12 mouse cellular contexts compared by ENCODE assay signal in the genomic region with DNA sequence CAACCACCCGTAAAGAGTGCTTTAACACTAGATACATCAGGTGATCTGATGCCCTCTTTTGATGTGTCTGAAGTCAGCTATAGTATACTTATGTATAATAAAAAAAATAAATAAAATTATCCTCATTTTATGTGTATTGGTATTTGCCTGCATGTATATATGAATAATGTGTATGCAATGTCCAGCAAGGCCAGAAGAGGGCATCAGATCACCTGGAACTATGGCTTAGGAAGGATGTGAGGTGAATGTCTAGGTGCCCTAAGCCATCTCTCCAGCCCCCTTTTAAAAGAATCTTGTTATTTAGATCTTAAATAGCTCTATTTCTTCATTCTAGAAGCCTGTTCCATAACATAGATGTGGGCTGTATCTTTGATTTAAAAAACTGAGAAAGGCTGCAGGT. TPM values are rescaled to one million over a fixed set of nuclear protein-coding genes. Genes with fewer than 3 reads are reported as not detected.
A peak's percentile ranks its signal among the peaks of the same experiment; 100 is the strongest.
DNase-seq lines count a peak whose midpoint lies in the region; ATAC-seq and TF ChIP-seq lines count a peak whose summit lies in the region.
"Had no signal": no experiment of that assay in that cellular context is flagged by ENCODE, and none has a peak within 500 bp of the region (broad histone marks: within the 10 kb centered on the region; RNA-seq: fewer than 3 reads in every experiment).

No protein-coding gene starts in this region.

- no peak for DNase-seq in gastrocnemius, adult 2 months
- DNase-seq in gastrocnemius, adult 18-20 months (ENCODE audit: low spot score): no peak
- DNase-seq in lung, postnatal 10 days: peak; percentile 57
- no peak for DNase-seq in lung, adult 2 months
- peak; percentile 69 for DNase-seq in thymus, postnatal 14 days
- no peak for DNase-seq in gastrocnemius, postnatal 25 days
- no peak for DNase-seq in right cerebral cortex, adult 2 months (ENCODE audit: low spot score in 2 of 2)
- DNase-seq: cerebellum, adult 2 months had no signal

- no peak for TF ChIP-seq POLR2A in lung, adult 2 months (IDR thresholded peaks at IDR 0.05; ENCODE audit: borderline replicate concordance, extremely low read depth, low read depth, low read length)

- peak; percentile 66 for ATAC-seq in erythroblast, adult 5-6 weeks (replicated peaks; ENCODE audit: low FRiP score, poor library complexity, severe bottlenecking)
- ATAC-seq: forebrain, embryonic 15.5 days had no signal

- peak; percentile 70 for TF ChIP-seq CTCF in gastrocnemius, adult 2 months (IDR thresholded peaks at IDR 0.05)
- TF ChIP-seq CTCF in lung, adult 2 months (IDR thresholded peaks at IDR 0.05; ENCODE audit: insufficient read depth, low read length): no peak

- no peak overlapping the region for H3K4me3 ChIP-seq in gastrocnemius, adult 2 months
- H3K4me3 ChIP-seq in lung, adult 2 months (replicated peaks; ENCODE audit: extremely low read depth, low read depth, low read length): no peak overlapping the region
- H3K4me3 ChIP-seq: forebrain, embryonic 15.5 days; limb, embryonic 13.5 days had no signal

- no peak overlapping the region for H3K27ac ChIP-seq in gastrocnemius, adult 2 months
- H3K27ac ChIP-seq: forebrain, embryonic 15.5 days; limb, embryonic 13.5 days had no signal

- 93% methylated on average over 1 of the region's 1 CpGs for WGBS in lung, adult 2 months

- intact Hi-C loops in gastrocnemius, adult 2 months (cut with DNase I): no loop called here

- H3K4me1 ChIP-seq in lung, adult 2 months (ENCODE audit: control insufficient read depth, insufficient read depth, low read length): 0 out of 2 replicates have a peak, but pooled peaks cover 3% of the 10 kb centered on the region
- H3K4me1 ChIP-seq: forebrain, embryonic 15.5 days; limb, embryonic 13.5 days had no signal

RNA-seq across cellular contexts. Expression of a gene that starts 10.5 kb away (rescaled TPM):
- total RNA-seq in gastrocnemius, adult 2 months (2021): 1 to 10 TPM; 7.2 to 7.9 TPM
- 1 to 10 TPM; 5.9 to 6.5 TPM for total RNA-seq in gastrocnemius, adult 18-20 months (2021)
- polyA plus RNA-seq in lung, adult 2 months (2012; rRNA removed): 31.4 and 38.3 TPM in 2 replicates
- total RNA-seq in erythroblast, adult 5-6 weeks (2015; ENCODE audit: low replicate concordance): 6.7 and 11.1 TPM in 2 replicates
- 8.1 and 10.8 TPM in 2 replicates for total RNA-seq in erythroblast, adult 5-6 weeks (2017; ENCODE audit: low replicate concordance)
- 1 to 10 TPM; 6.7 to 8.1 TPM for total RNA-seq in gastrocnemius, postnatal 25 days (2021)

RNA-seq across cellular contexts. Expression of a gene that starts 12.9 kb away (rescaled TPM):
- total RNA-seq in gastrocnemius, adult 2 months (2021): 10 to 100 TPM; 10.5 to 11.3 TPM
- 10 to 100 TPM in 1 of 2 experiments, 1 to 10 TPM in 1; 9.1 to 11.1 TPM for total RNA-seq in gastrocnemius, adult 18-20 months (2021)
- 19.7 and 25.5 TPM in 2 replicates for polyA plus RNA-seq in lung, adult 2 months (2012; rRNA removed)
- total RNA-seq in erythroblast, adult 5-6 weeks (2015; ENCODE audit: low replicate concordance): 30.5 and 41.5 TPM in 2 replicates
- total RNA-seq in erythroblast, adult 5-6 weeks (2017; ENCODE audit: low replicate concordance): 255 and 279 TPM in 2 replicates
- 10 to 100 TPM; 10.1 to 11.1 TPM for total RNA-seq in gastrocnemius, postnatal 25 days (2021)

RNA-seq across cellular contexts. Expression of a gene that starts 12.9 kb away (rescaled TPM):
- under 1 TPM; 0.08 to 0.33 TPM for total RNA-seq in gastrocnemius, adult 2 months (2021)
- under 1 TPM; 0.31 to 0.41 TPM for total RNA-seq in gastrocnemius, adult 18-20 months (2021)
- 0.97 and 1.1 TPM in 2 replicates for polyA plus RNA-seq in lung, adult 2 months (2012; rRNA removed)
- 0.63 TPM in 1 of 2 replicates, not detected in the other for total RNA-seq in erythroblast, adult 5-6 weeks (2015; ENCODE audit: low replicate concordance)
- 1.5 TPM in 1 of 2 replicates, not detected in the other for total RNA-seq in erythroblast, adult 5-6 weeks (2017; ENCODE audit: low replicate concordance)
- under 1 TPM; 0.13 to 0.18 TPM for total RNA-seq in gastrocnemius, postnatal 25 days (2021)
- total RNA-seq: hematopoietic stem cell, adult 5-6 weeks had no signal

RNA-seq across cellular contexts. Expression of a gene that starts 18.6 kb away (rescaled TPM):
- not detected for total RNA-seq in gastrocnemius, adult 2 months (2021)
- total RNA-seq in gastrocnemius, adult 18-20 months (2021): under 1 TPM; 0.62 to 0.97 TPM
- polyA plus RNA-seq in lung, adult 2 months (2012; rRNA removed): 0.62 and 2.4 TPM in 2 replicates
- total RNA-seq in erythroblast, adult 5-6 weeks (2015; ENCODE audit: low replicate concordance): 7.5 and 25.9 TPM in 2 replicates
- total RNA-seq in erythroblast, adult 5-6 weeks (2017; ENCODE audit: low replicate concordance): 40.6 and 51.9 TPM in 2 replicates
- 1 to 10 TPM; 1.1 to 1.2 TPM for total RNA-seq in gastrocnemius, postnatal 25 days (2021)

RNA-seq across cellular contexts. Expression of a gene that starts 28.6 kb away (rescaled TPM):
- 100 to 1,000 TPM in 1 of 2 experiments, 10 to 100 TPM in 1; 95.2 to 101 TPM for total RNA-seq in gastrocnemius, adult 2 months (2021)
- 10 to 100 TPM; 88.8 to 90.3 TPM for total RNA-seq in gastrocnemius, adult 18-20 months (2021)
- polyA plus RNA-seq in lung, adult 2 months (2012; rRNA removed): 190 and 269 TPM in 2 replicates
- total RNA-seq in erythroblast, adult 5-6 weeks (2015; ENCODE audit: low replicate concordance): 18.6 and 23.6 TPM in 2 replicates
- total RNA-seq in erythroblast, adult 5-6 weeks (2017; ENCODE audit: low replicate concordance): 32.3 and 36.6 TPM in 2 replicates
- 100 to 1,000 TPM in 1 of 2 experiments, 10 to 100 TPM in 1; 99.3 to 105 TPM for total RNA-seq in gastrocnemius, postnatal 25 days (2021)

Comparison
In these comparisons a context has a peak if more than half of its experiments do, and no peak if none do; other contexts are left out.
1. DNase-seq: peak in lung, postnatal 10 days (single experiment) and thymus, postnatal 14 days (single experiment); none in gastrocnemius, adult 2 months (single experiment), gastrocnemius, adult 18-20 months (single experiment), lung, adult 2 months (single experiment), gastrocnemius, postnatal 25 days (single experiment) and right cerebral cortex, adult 2 months (0 of 2).